In the genomic region with DNA sequence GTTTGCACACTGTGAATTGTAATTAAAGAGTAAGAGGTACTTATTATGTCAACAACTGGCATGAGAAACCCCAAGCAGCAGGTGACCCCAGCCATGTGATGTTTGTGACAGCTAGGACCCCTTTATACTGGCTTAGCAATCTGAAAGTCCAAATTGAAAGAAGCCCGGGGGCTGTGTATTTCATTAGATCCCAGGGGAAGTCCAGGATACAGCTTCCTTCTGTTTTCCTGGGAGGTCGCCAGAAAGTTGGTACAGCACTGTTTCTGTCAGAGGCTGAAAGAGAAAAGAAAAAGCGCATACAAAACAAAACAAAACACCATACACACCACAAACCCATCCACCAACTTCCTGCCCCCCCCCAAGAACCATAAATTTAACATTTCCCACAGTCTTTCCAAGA, we compare ENCODE assay signal across 9 mouse cellular contexts.
DNase-seq lines count a peak whose midpoint lies in the region; ATAC-seq and TF ChIP-seq lines count a peak whose summit lies in the region.
"Had no signal": no experiment of that assay in that cellular context is flagged by ENCODE, and none has a peak within 500 bp of the region (broad histone marks: within the 10 kb centered on the region; RNA-seq: fewer than 3 reads in every experiment).

No protein-coding gene starts in this region.

- no peak overlapping the region for H3K4me3 ChIP-seq in forebrain, embryonic 13.5 days
- no peak overlapping the region for H3K4me3 ChIP-seq in forebrain, embryonic 11.5 days (ENCODE audit: low read depth, low read length)
- H3K4me3 ChIP-seq in kidney, adult 2 months (ENCODE audit: insufficient read depth, low read depth, low read length) = no peak overlapping the region
- H3K4me3 ChIP-seq in liver, embryonic 12.5 days = no peak overlapping the region
- H3K4me3 ChIP-seq: limb, embryonic 12.5 days had no signal

- H3K27me3 ChIP-seq in forebrain, embryonic 13.5 days = no peaks in the 10 kb centered on the region
- H3K27me3 ChIP-seq in forebrain, embryonic 11.5 days (ENCODE audit: control insufficient read depth, insufficient read depth, low read length) = no peaks in the 10 kb centered on the region
- no peaks in the 10 kb centered on the region for H3K27me3 ChIP-seq in kidney, adult 2 months (replicated peaks; ENCODE audit: control insufficient read depth, insufficient read depth, low read length)
- H3K27me3 ChIP-seq in liver, embryonic 12.5 days (replicated peaks) = no peaks in the 10 kb centered on the region
- H3K27me3 ChIP-seq: limb, embryonic 12.5 days had no signal

- H3K27ac ChIP-seq in forebrain, embryonic 13.5 days = 0 out of 2 replicates have a peak overlapping the region, but pooled peaks have one; percentile 14
- no peak overlapping the region; the same call in 1 of the 2 replicates for H3K27ac ChIP-seq in forebrain, embryonic 11.5 days (ENCODE audit: low read depth, low read length)
- no peak overlapping the region for H3K27ac ChIP-seq in kidney, adult 2 months (ENCODE audit: insufficient read depth, low read depth, low read length)
- H3K27ac ChIP-seq in liver, embryonic 12.5 days = no peak overlapping the region
- H3K27ac ChIP-seq: limb, embryonic 12.5 days had no signal

- H3K9ac ChIP-seq in forebrain, embryonic 13.5 days = no peak overlapping the region
- no peak overlapping the region for H3K9ac ChIP-seq in forebrain, embryonic 11.5 days (ENCODE audit: low read length)
- no peak overlapping the region for H3K9ac ChIP-seq in liver, embryonic 12.5 days
- H3K9ac ChIP-seq: limb, embryonic 12.5 days had no signal

- H3K36me3 ChIP-seq in forebrain, embryonic 13.5 days (ENCODE audit: poor library complexity, severe bottlenecking) = no peaks in the 10 kb centered on the region
- no peaks in the 10 kb centered on the region for H3K36me3 ChIP-seq in forebrain, embryonic 11.5 days (ENCODE audit: control insufficient read depth, insufficient read depth, low read length)
- no peaks in the 10 kb centered on the region for H3K36me3 ChIP-seq in kidney, adult 2 months (ENCODE audit: control insufficient read depth, insufficient read depth, low read length)
- H3K36me3 ChIP-seq in liver, embryonic 12.5 days = no peaks in the 10 kb centered on the region
- H3K36me3 ChIP-seq: limb, embryonic 12.5 days had no signal

- no peak for TF ChIP-seq CTCF in kidney, adult 2 months (conservative IDR thresholded peaks at IDR 0.05; ENCODE audit: insufficient read depth, insufficient read length, low read depth, low read length)

- no peak for TF ChIP-seq POLR2A in kidney, adult 2 months (IDR thresholded peaks at IDR 0.05; ENCODE audit: low read depth, low read length)

- 31% methylated on average over 3 of the region's 3 CpGs for WGBS in forebrain, embryonic 13.5 days
- 53% methylated on average over 3 of the region's 3 CpGs for WGBS in forebrain, embryonic 11.5 days
- 42% methylated on average over 3 of the region's 3 CpGs for WGBS in kidney, adult 2 months
- 51% methylated on average over 3 of the region's 3 CpGs for WGBS in liver, embryonic 12.5 days (ENCODE audit: insufficient replicate concordance)

- no peak overlapping the region for H3K4me2 ChIP-seq in forebrain, embryonic 13.5 days
- H3K4me2 ChIP-seq in forebrain, embryonic 11.5 days (ENCODE audit: low read depth, low read length, severe bottlenecking) = no peak overlapping the region
- no peak overlapping the region for H3K4me2 ChIP-seq in liver, embryonic 12.5 days
- H3K4me2 ChIP-seq: limb, embryonic 12.5 days had no signal

- peak; percentile 67 for ATAC-seq in forebrain, embryonic 13.5 days
- no peak for ATAC-seq in forebrain, embryonic 11.5 days (replicated peaks; ENCODE audit: low FRiP score)
- ATAC-seq in liver, embryonic 12.5 days = no peak

- no peaks in the 10 kb centered on the region for H3K9me3 ChIP-seq in forebrain, embryonic 13.5 days (replicated peaks)
- H3K9me3 ChIP-seq in forebrain, embryonic 11.5 days (ENCODE audit: control insufficient read depth, low read length) = no peaks in the 10 kb centered on the region
- H3K9me3 ChIP-seq in liver, embryonic 12.5 days (replicated peaks) = no peaks in the 10 kb centered on the region
- H3K9me3 ChIP-seq: limb, embryonic 12.5 days had no signal

- peaks cover 51% of the 10 kb centered on the region for H3K4me1 ChIP-seq in forebrain, embryonic 13.5 days
- H3K4me1 ChIP-seq in forebrain, embryonic 11.5 days (replicated peaks; ENCODE audit: control insufficient read depth, insufficient read depth, low read length) = no peaks in the 10 kb centered on the region
- peaks cover 11% of the 10 kb centered on the region for H3K4me1 ChIP-seq in kidney, adult 2 months (ENCODE audit: control insufficient read depth, insufficient read depth, low read length)
- H3K4me1 ChIP-seq in liver, embryonic 12.5 days = no peaks in the 10 kb centered on the region

- no peak for DNase-seq in forebrain, embryonic 11.5 days (ENCODE audit: low spot score)
- DNase-seq in kidney, adult 2 months = peak; percentile 49
- no peak for DNase-seq in kidney, adult 18-20 months
- DNase-seq in brain, adult 2 months (ENCODE audit: low read depth, low spot score) = peak; percentile 58
- peak; percentile 56 for DNase-seq in kidney, postnatal 14 days
- DNase-seq in thymus, postnatal 4 days = no peak

Comparison
In these comparisons a context has a peak if more than half of its experiments do, and no peak if none do; other contexts are left out.
1. DNase-seq: peak in kidney, adult 2 months (single experiment), brain, adult 2 months (single experiment) and kidney, postnatal 14 days (single experiment); none in forebrain, embryonic 11.5 days (single experiment), kidney, adult 18-20 months (single experiment) and thymus, postnatal 4 days (single experiment).